Mouse (Mus musculus) frontal cortex, postnatal 36 days (tissue): Measurements from ENCODE around the gene Senp3.

ENCODE experiments used
- DNase-seq, 2 experiments: peaks; one replicate each; pipeline ENCODE4 v3.0.0; 2022; ENCODE audit warnings: low spot score in 2 of 2

The Senp3 gene

GRCm38 (mm10) chr11:69682209-69682839, 440 bp upstream of the Senp3 start:
- DNase-seq = no peak

- DNase-seq = no peak
These were observed 1.6 kb downstream of the Senp3 start for GRCm38 (mm10) chr11:69680136-69680855.

- no peak for DNase-seq
These were observed 2.7 kb downstream of the Senp3 start for GRCm38 (mm10) chr11:69679144-69679543.

DNA sequence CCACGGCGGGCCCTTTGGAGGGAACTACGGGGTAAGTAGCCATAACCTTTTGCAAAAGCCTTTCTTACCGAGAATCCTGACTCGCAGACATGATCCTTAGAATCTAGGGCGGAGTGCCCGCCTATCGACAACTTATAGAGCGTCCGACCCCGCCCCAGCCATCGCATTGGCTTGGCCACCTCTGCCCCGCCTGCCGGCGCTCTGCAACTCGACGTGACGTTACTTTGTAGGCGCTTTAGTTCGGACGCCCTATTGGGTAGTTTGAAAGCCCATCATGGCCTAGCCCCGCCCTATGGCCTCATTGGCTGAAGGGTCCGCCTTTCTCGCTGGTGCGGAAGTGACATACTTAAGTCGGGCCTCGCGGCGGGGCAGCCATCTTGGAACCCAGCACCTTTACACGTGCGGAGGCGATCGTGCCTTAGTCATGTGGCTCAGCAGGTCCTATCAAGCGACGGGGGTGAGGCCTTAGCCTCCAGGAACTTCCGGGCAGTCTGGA, 9.6 kb downstream of the Senp3 start, which contains the start of gene Eif4a1:
Eif4a1 (minus strand) TSS at position 213 of the 496 bp plus-strand sequence.
- DNase-seq = peak; percentile 100

DNA sequence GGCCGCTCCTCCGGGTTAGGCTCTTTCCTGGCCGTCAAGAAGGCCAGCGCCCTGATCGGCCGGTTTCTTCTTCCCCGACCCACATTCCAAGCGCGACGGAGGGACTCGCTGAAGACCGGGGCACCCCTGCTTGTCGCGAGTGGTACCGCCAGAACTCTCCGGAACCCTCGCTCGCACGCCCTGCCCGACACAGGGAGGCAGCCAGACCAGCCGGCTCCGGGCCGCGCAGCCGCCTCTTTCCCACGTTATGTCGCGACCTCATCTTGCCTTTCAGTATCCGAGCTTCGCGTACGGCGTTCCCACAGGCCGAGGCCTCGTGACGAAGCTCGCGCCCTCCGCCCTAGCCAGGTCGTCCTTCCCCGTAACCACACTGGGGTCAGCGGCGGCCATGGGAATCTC, 10.2 kb downstream of the Senp3 start:
- DNase-seq = no peak

- DNase-seq = peak; percentile 87 to 88
These were observed 10.8 kb downstream of the Senp3 start for GRCm38 (mm10) chr11:69670786-69671725.

DNA sequence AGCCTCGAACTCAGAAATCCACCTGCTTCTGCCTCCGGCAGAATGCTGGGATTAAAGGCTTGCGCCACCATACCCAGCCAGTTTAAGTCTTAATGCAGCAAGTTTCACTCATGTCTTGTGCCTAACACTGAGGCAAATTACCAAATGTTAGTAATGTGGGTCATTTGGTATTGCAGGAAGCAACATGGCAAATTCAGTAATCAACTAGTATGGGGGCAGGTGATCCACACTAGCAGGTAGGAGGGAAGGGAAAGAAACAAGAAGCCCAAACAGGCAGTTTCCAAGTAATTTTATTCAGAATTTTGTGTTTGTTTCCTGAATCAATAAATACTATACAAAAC, 15.2 kb downstream of the Senp3 start:
- no peak for DNase-seq

- peak; percentile 66 to 78 for DNase-seq
These were observed 15.8 kb downstream of the Senp3 start, which contains the start of gene Cd68 for GRCm38 (mm10) chr11:69665961-69666664. Cd68 (minus strand) TSS chr11:69666153.

- DNase-seq = no peak
These were observed 16.4 kb downstream of the Senp3 start for GRCm38 (mm10) chr11:69665457-69665960.

- DNase-seq = no peak
These were observed 17.0 kb downstream of the Senp3 start for GRCm38 (mm10) chr11:69664841-69665240.

GRCm38 (mm10) chr11:69663795-69664194, 18.1 kb downstream of the Senp3 start:
- DNase-seq = no peak

GRCm38 (mm10) chr11:69662967-69663671, 18.8 kb downstream of the Senp3 start:
- DNase-seq = no peak

DNA sequence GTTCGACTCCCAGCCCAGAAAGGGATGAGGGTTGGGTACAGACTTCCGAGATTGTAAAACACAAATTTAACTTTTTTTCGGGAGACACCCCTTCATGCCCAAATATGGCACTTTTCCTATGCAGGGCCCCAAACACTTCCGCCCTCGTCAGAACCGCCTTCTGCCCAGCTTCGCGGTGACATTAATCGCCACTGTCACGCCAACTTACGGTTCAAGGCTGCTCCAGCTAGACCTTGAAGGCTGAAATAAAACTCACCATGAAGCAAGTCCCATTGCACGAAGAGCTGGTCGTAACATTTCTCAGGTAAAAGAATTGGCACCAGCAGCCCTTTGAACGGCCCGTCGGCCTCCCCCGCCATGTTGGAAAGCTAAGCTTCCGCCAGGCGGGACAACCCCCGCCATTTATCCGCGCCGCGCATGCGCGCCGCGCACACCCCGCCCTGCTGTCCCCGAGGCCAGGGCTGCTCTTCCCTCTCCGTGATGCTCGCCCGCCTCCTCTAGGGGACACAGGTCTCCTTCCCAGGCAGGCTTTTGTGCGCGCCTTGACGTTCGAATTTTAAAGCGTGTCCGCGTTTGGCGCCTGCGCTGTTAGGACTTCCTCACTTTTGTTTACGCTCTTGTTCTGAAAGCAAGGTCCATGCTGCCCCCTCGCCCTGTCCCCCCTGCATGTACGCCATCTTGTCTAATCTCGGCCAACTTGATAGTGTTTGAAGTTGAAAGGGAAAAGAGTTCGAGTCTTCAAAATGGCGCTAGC, 19.5 kb downstream of the Senp3 start, which contains the start of gene Mpdu1:
Mpdu1 (minus strand) TSS at position 430 of the 754 bp plus-strand sequence.
- peak; percentile 93 for DNase-seq

DNA sequence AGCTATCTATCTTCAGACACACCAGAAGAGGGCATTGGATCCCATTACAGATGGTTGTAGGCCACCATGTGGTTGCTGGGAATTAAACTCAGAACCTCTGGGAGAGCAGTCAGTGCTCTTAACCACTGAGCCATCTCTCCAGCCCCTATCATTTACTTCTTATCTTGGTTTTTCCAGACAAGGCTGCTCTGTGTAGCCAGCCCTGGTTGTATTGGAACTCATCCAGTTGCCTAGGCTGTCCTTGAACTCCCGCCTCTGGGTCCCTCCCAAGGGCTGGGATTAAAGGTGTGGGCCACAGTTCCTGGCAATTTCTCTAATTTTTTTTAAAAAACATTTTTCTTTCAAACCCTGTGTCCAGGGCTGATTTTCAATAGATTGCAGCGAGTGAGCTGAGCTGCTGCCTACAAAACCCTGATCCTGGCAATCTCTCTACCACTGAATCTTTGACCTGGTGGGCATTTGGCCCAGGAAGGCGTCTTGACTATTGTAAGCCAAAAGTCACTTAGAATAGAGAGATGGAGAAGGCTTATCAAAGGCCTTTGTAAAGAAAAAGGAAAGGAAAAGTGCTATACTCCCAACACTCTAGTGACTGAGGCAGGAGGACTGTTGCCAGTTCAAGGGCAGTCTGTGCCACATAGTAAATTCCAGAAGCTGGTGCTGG, 20.5 kb downstream of the Senp3 start:
- DNase-seq = no peak

DNA sequence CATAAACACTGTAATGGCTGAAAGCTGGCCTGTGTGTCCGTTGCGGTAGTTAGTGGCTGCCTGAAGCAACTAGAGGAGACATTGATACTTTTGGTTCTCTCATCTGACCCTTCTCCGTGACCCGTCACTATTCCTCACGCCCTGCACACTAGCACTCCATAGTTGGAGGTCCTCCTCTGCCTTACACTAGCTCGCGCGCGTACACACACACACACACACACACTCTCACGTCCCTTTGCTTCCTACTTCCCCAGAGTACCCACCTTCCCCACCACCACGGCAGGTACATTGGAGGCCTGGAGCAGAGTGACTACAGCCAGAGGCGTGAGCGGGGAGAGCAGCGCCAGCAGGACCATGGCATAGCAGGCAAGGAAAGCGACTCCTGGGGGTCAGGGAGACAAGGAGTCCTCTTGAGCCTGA, 24.4 kb downstream of the Senp3 start:
- DNase-seq = no peak

- DNase-seq = peak in 1 of 2 experiments; percentile 49
These were observed 25.0 kb downstream of the Senp3 start for GRCm38 (mm10) chr11:69656617-69657461.

DNA sequence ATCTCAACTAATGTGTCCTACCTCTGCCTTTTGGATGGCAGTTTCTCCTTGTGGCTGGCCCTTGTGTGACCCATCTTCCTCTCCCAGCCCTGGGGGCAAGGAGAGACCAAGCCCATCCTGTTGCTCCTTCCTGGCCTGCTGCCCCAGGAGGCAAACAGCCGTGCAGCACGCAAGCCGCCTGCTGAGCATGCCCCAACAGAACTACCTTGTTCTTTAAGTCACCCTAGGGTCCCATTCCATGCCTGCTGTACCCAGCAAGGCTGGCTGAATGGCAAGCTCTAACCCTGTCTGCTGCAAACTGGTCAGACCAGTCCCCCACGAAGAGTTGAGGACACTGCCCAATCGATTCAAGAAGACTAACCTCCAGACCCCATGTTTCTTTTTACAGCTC, 25.8 kb downstream of the Senp3 start:
- no peak for DNase-seq
